12 mouse cellular contexts compared by ENCODE assay signal in the genomic region with DNA sequence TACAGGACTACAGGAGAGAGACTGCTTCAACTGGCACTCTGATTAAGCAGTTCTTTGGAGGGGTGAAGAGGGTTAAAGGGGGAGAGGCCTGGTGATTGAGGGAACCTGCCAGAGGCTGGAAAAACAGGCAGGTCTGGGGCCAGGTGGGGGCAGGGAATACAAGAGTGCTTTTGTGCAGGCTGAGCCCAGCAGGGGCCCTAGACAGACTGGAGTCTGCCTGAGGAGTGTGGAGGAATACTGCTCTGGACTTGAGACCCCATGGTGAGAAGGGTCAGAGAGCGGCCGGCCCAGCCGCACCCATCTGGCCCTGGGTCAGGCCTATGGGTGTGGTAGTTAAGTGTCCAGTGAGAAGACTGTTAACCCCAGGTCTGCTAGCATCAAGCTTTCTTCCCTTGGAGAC. TPM values are rescaled to one million over a fixed set of nuclear protein-coding genes. Genes with fewer than 3 reads are reported as not detected.
A peak's percentile ranks its signal among the peaks of the same experiment; 100 is the strongest.
DNase-seq lines count a peak whose midpoint lies in the region; ATAC-seq and TF ChIP-seq lines count a peak whose summit lies in the region.
"Had no signal": no experiment of that assay in that cellular context is flagged by ENCODE, and none has a peak within 500 bp of the region (broad histone marks: within the 10 kb centered on the region; RNA-seq: fewer than 3 reads in every experiment).

No protein-coding gene starts in this region.

- WGBS in heart, embryonic 15.5 days = 52% methylated on average over 3 of the region's 3 CpGs
- 33% methylated on average over 3 of the region's 3 CpGs for WGBS in limb, embryonic 13.5 days

- TF ChIP-seq CTCF in ES-Bruce4 (IDR thresholded peaks at IDR 0.05; ENCODE audit: low read depth, low read length) = no peak

- intact Hi-C loops in heart, postnatal 25 days (cut with DNase I) = no loop called here

- TF ChIP-seq POLR2A in ES-Bruce4 (IDR thresholded peaks at IDR 0.05; ENCODE audit: insufficient read depth, low read length) = no peak

- H3K27me3 ChIP-seq in heart, embryonic 15.5 days = no peaks in the 10 kb centered on the region; the same call in 1 of the 2 replicates
- H3K27me3 ChIP-seq in ES-Bruce4 (ENCODE audit: control insufficient read depth, insufficient read depth, low read length, poor library complexity, severe bottlenecking) = no peaks in the 10 kb centered on the region
- no peaks in the 10 kb centered on the region for H3K27me3 ChIP-seq in limb, embryonic 13.5 days
- H3K27me3 ChIP-seq: neural tube, embryonic 12.5 days had no signal

- no peak for ATAC-seq in heart, embryonic 15.5 days (replicated peaks; ENCODE audit: insufficient number of reproducible peaks, insufficient read depth, low FRiP score, low read depth)
- ATAC-seq in limb, embryonic 13.5 days (ENCODE audit: low FRiP score, low read depth) = peak; percentile 69

- peak overlapping the region; percentile 28; the same call in 1 of the 2 replicates for H3K27ac ChIP-seq in heart, embryonic 15.5 days
- H3K27ac ChIP-seq in ES-Bruce4 (ENCODE audit: insufficient read depth, low read length) = peak overlapping the region; percentile 67
- H3K27ac ChIP-seq in limb, embryonic 13.5 days = peak overlapping the region; percentile 72
- H3K27ac ChIP-seq: liver, embryonic 15.5 days; neural tube, embryonic 12.5 days had no signal

- TF ChIP-seq EP300 in ES-Bruce4 (IDR thresholded peaks at IDR 0.05; ENCODE audit: insufficient read depth, low read depth, low read length) = peak; percentile 79

- no peak for DNase-seq in heart, postnatal 25 days (ENCODE audit: low spot score)
- peak; percentile 57 for DNase-seq in embryo, embryonic 9.5 days (ENCODE audit: extremely low spot score)
- DNase-seq in layer of hippocampus, adult 18-20 months (ENCODE audit: low spot score in 2 of 2) = no peak
- DNase-seq in layer of hippocampus, adult 11-12 months (ENCODE audit: low spot score) = no peak
- no peak for DNase-seq in right cerebral cortex, adult 2 months (ENCODE audit: low spot score in 2 of 2)

- peaks cover 22% of the 10 kb centered on the region for H3K4me1 ChIP-seq in heart, embryonic 15.5 days (replicated peaks)
- H3K4me1 ChIP-seq in ES-Bruce4 (ENCODE audit: control insufficient read depth, insufficient read depth, low read length) = peaks cover 4% of the 10 kb centered on the region
- H3K4me1 ChIP-seq in limb, embryonic 13.5 days = peaks cover 79% of the 10 kb centered on the region
- H3K4me1 ChIP-seq: neural tube, embryonic 12.5 days had no signal

- H3K9me3 ChIP-seq in heart, embryonic 15.5 days (replicated peaks) = no peaks in the 10 kb centered on the region
- H3K9me3 ChIP-seq in ES-Bruce4 (replicated peaks; ENCODE audit: control insufficient read depth, insufficient read depth, low read length, poor library complexity, severe bottlenecking) = no peaks in the 10 kb centered on the region
- H3K9me3 ChIP-seq in limb, embryonic 13.5 days = no peaks in the 10 kb centered on the region
- H3K9me3 ChIP-seq: G1E; liver, embryonic 15.5 days; neural tube, embryonic 12.5 days had no signal

- no peak overlapping the region for H3K4me3 ChIP-seq in heart, embryonic 15.5 days
- H3K4me3 ChIP-seq in ES-Bruce4 (ENCODE audit: low read depth, low read length) = no peak overlapping the region
- no peak overlapping the region for H3K4me3 ChIP-seq in limb, embryonic 13.5 days
- H3K4me3 ChIP-seq: erythroblast, embryonic 14.5 days; liver, embryonic 15.5 days; neural tube, embryonic 12.5 days had no signal

- H3K9ac ChIP-seq in heart, embryonic 15.5 days = no peak overlapping the region
- H3K9ac ChIP-seq in ES-Bruce4 (ENCODE audit: low read depth, poor library complexity, severe bottlenecking) = no peak overlapping the region
- H3K9ac ChIP-seq in limb, embryonic 13.5 days = peak overlapping the region; percentile 3; the same call in 1 of the 2 replicates
- H3K9ac ChIP-seq: liver, embryonic 15.5 days; neural tube, embryonic 12.5 days had no signal

- no peak overlapping the region for H3K4me2 ChIP-seq in heart, embryonic 15.5 days
- H3K4me2 ChIP-seq in limb, embryonic 13.5 days (replicated peaks) = peak overlapping the region; percentile 7
- H3K4me2 ChIP-seq: liver, embryonic 15.5 days; neural tube, embryonic 12.5 days had no signal

- peaks cover 15% of the 10 kb centered on the region for H3K36me3 ChIP-seq in heart, embryonic 15.5 days
- peaks cover 13% of the 10 kb centered on the region for H3K36me3 ChIP-seq in ES-Bruce4 (ENCODE audit: control insufficient read depth, insufficient read depth, low read length, poor library complexity, severe bottlenecking)
- peaks cover 61% of the 10 kb centered on the region for H3K36me3 ChIP-seq in limb, embryonic 13.5 days

RNA-seq across cellular contexts. Expression of gene Mrc2, which starts 6.7 kb away (rescaled TPM):
- polyA plus RNA-seq in heart, embryonic 15.5 days (2015; fragmentation: Nextera tagmentation; extraction: Ambion mirVana) = 8.0 and 11.7 TPM in 2 replicates
- total RNA-seq in heart, postnatal 25 days (2021) = 10 to 100 TPM; 20.9 to 23.4 TPM
- 4.5 and 5.0 TPM in 2 replicates for polyA plus RNA-seq in ES-Bruce4 (2011; ENCODE audit: insufficient read depth, insufficient read length, low read depth, missing spikeins)
- 28.6 and 32.8 TPM in 2 replicates for polyA plus RNA-seq in limb, embryonic 13.5 days (2015; fragmentation: Nextera tagmentation; extraction: Ambion mirVana)
- 1 to 10 TPM; 4.0 to 5.1 TPM for total RNA-seq in layer of hippocampus, adult 18-20 months (2021)
- polyA plus RNA-seq: G1E had no signal
